Mouse (Mus musculus) heart, postnatal 25 days (tissue): Measurements from ENCODE around the gene Hdlbp. TPM values are rescaled to one million over a fixed set of nuclear protein-coding genes. Genes with fewer than 3 reads are reported as not detected.
"Not testable (repeated sequence)": the region's sequence is repeated elsewhere in the genome, so short reads cannot be mapped to it uniquely, and the experiment has no call there.

Source experiments
- DNase-seq: peaks from one replicate; pipeline ENCODE4 v3.0.0; 2022; ENCODE audit warnings: low spot score
- intact Hi-C: fragments of 180-260 bp; cut with DNase I; formaldehyde crosslinking; loops from one replicate; pipeline ENCODE4 v1.15.1; 2025
- total RNA-seq, 2 experiments: library from RNA; stranded (reverse); gene quantifications; 2 replicates each; pipeline ENCODE4 v1.2.3; 2021

The Hdlbp gene
- total RNA-seq, 2 experiments from 2014 or later, result 520 to 550 TPM

GRCm38 (mm10) chr1:93453721-93454255 is 24.8 kb downstream of the Hdlbp start:
- intact Hi-C loops, result no loop called here
- DNase-seq, result no peak

GRCm38 (mm10) chr1:93450118-93450517 is 28.5 kb downstream of the Hdlbp start:
- intact Hi-C loops, DNase-seq: not testable (repeated sequence)

GRCm38 (mm10) chr1:93445822-93446162 is 32.8 kb downstream of the Hdlbp start:
- no peak for DNase-seq
- intact Hi-C loops, result loop anchor here (2.0 kb wide), 2 partner anchors 31 to 61 kb away; no protein-coding TSS in a partner anchor

GRCm38 (mm10) chr1:93445111-93445821 is 33.3 kb downstream of the Hdlbp start:
- peak; percentile 76 for DNase-seq
- intact Hi-C loops, result loop anchor here (2.0 kb wide), 1 partner anchor 32 kb away; no protein-coding TSS in a partner anchor

- DNase-seq, result peak; percentile 71
- intact Hi-C loops, result loop anchor here (2.0 kb wide), 1 partner anchor 32 kb away; no protein-coding TSS in a partner anchor
Observed at GRCm38 (mm10) chr1:93444405-93445110, 34.1 kb downstream of the Hdlbp start.

- intact Hi-C loops, result no loop called here
- DNase-seq, result no peak
Observed at GRCm38 (mm10) chr1:93439321-93439720, 39.3 kb downstream of the Hdlbp start.

- intact Hi-C loops, result no loop called here
- no peak for DNase-seq
Observed at GRCm38 (mm10) chr1:93432087-93432486, 46.5 kb downstream of the Hdlbp start.

GRCm38 (mm10) chr1:93403403-93403802 is 75.2 kb downstream of the Hdlbp start:
- intact Hi-C loops, result no loop called here
- DNase-seq, result no peak

- no peak for DNase-seq
Observed at GRCm38 (mm10) chr1:93401191-93402052, 77.2 kb downstream of the Hdlbp start.

GRCm38 (mm10) chr1:93388906-93389305 is 89.7 kb downstream of the Hdlbp start:
- intact Hi-C loops, result no loop called here
- no peak for DNase-seq

More at GRCm38 (mm10) chr1:93401191-93402052, 77.2 kb downstream of the Hdlbp start:
- intact Hi-C loops, result no loop called here

GRCm38 (mm10) chr1:93387198-93387597 is 91.4 kb downstream of the Hdlbp start:
- intact Hi-C loops, result no loop called here
- DNase-seq, result no peak

- intact Hi-C loops, result no loop called here
- DNase-seq, result no peak
Observed at GRCm38 (mm10) chr1:93379117-93379516, 99.5 kb downstream of the Hdlbp start.

- intact Hi-C loops, result no loop called here
Observed at GRCm38 (mm10) chr1:93377307-93377706, 101.3 kb downstream of the Hdlbp start.

GRCm38 (mm10) chr1:93373665-93374064 is 105.0 kb downstream of the Hdlbp start, which contains the start of gene Ano7:
TSS of gene Ano7 (plus strand) at chr1:93373930.
- intact Hi-C loops, result no loop called here

More at GRCm38 (mm10) chr1:93377307-93377706, 101.3 kb downstream of the Hdlbp start:
- no peak for DNase-seq

GRCm38 (mm10) chr1:93365641-93366040 is 113.0 kb downstream of the Hdlbp start:
- intact Hi-C loops, result no loop called here
- no peak for DNase-seq

More at GRCm38 (mm10) chr1:93373665-93374064, 105.0 kb downstream of the Hdlbp start, which contains the start of gene Ano7:
- DNase-seq, result no peak

GRCm38 (mm10) chr1:93362661-93363060 is 116.0 kb downstream of the Hdlbp start:
- intact Hi-C loops, result no loop called here
- no peak for DNase-seq
